Mouse (Mus musculus) frontal cortex, postnatal 25 days (tissue): ENCODE measurements around the gene Rpl37.

Source experiments
- DNase-seq, 2 experiments: peaks; one replicate each; pipeline ENCODE4 v3.0.0; 2022; ENCODE audit warnings: low spot score in 2 of 2

The Rpl37 gene

GRCm38 (mm10) chr15:5149187-5149586 lies 32.7 kb downstream of the Rpl37 start:
- no peak for DNase-seq

GRCm38 (mm10) chr15:5152171-5152570 lies 35.7 kb downstream of the Rpl37 start:
- DNase-seq: no peak

- no peak for DNase-seq
These were observed 38.2 kb downstream of the Rpl37 start for GRCm38 (mm10) chr15:5154621-5155020.

GRCm38 (mm10) chr15:5155093-5155492 lies 38.6 kb downstream of the Rpl37 start:
- DNase-seq: no peak

GRCm38 (mm10) chr15:5156355-5156754 lies 39.9 kb downstream of the Rpl37 start:
- DNase-seq: no peak

GRCm38 (mm10) chr15:5157386-5157785 lies 40.9 kb downstream of the Rpl37 start:
- no peak for DNase-seq

GRCm38 (mm10) chr15:5158827-5159226 lies 42.4 kb downstream of the Rpl37 start:
- DNase-seq: no peak

GRCm38 (mm10) chr15:5165121-5165773 lies 48.8 kb downstream of the Rpl37 start:
- no peak for DNase-seq
